Mouse (Mus musculus) heart, adult 2 months (tissue): ENCODE data around the gene Zfp446.

Source experiments
- CTCF ChIP-seq: fragments of 200-600 bp; IDR thresholded peaks from 2 replicates; pipeline ENCODE4 v1.8.1; 2022; ENCODE audit warnings: antibody characterized with exemption, mild to moderate bottlenecking, moderate library complexity
- EP300 ChIP-seq: fragments of 200-500 bp; IDR thresholded peaks from 2 replicates; pipeline ENCODE4 v1.6.1; 2011; ENCODE audit warnings: low read depth, low read length, control low read depth; ENCODE audit not compliant: insufficient read depth
- POLR2A ChIP-seq: fragments of 200-500 bp; IDR thresholded peaks from 2 replicates; pipeline ENCODE4 v1.6.1; 2011; ENCODE audit warnings: mild to moderate bottlenecking, low read depth, low read length, control low read depth; ENCODE audit not compliant: insufficient read depth

- TF ChIP-seq CTCF = no peak
- peak; percentile 86 for TF ChIP-seq POLR2A
- 0 out of 2 replicates have a peak, but pooled peaks have one; percentile 49 for TF ChIP-seq EP300
These were observed 16.0 kb upstream of the Zfp446 start for GRCm38 (mm10) chr7:12961511-12962141.
